Mouse (Mus musculus): ENCODE results near the gene Jmjd4. TPM values are rescaled to one million over a fixed set of nuclear protein-coding genes. Genes with fewer than 3 reads are reported as not detected.

The Jmjd4 gene
- total and polyA plus RNA-seq, 3 experiments = 14.5 to 18.1 TPM; not detected in 1

DNA sequence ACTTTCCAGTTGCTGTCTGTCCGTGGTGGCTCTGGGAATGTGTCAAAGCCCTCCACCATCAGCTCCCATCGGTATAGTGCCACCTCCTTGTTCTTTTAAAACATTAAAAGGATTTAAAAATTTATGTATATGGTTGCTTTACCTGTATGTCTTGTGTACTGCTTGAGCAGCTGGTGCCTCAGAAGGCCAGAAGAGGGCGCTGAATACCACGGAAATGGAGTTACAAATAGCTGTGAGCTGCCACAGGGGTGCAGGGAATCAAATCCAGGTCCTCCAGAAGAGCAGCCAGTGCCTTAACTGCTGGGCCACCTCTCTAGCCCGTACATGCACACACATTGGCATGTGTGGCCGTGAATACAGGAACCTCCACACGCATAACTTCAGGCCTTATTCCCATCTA, 47.9 kb downstream of the Jmjd4 start:
- peak; percentile 33 to 65 (median 56) for TF ChIP-seq CTCF (IDR thresholded peaks at IDR 0.05 in 2 of 3, conservative IDR thresholded peaks at IDR 0.05 in 1 of 3; ENCODE audit: control insufficient read depth in 1 of 3, insufficient read depth in 1 of 3, low read depth in 2 of 3, low read length in 3 of 3, poor library complexity in 1 of 3, severe bottlenecking in 1 of 3)
- peak; percentile 13; the same call in 1 of the 2 replicates for TF ChIP-seq SMC3 (IDR thresholded peaks at IDR 0.05; ENCODE audit: low read depth, low read length)
- TF ChIP-seq EP300 (IDR thresholded peaks at IDR 0.05; ENCODE audit: low read depth in 1 of 2, low read length in 2 of 2) = no peak
- TF ChIP-seq POLR2AphosphoS2 (IDR thresholded peaks at IDR 0.05; ENCODE audit: low read length) = no peak
- TF ChIP-seq RAD21 (IDR thresholded peaks at IDR 0.05; ENCODE audit: low read depth, low read length) = peak; percentile 31
- no peak for TF ChIP-seq ZC3H11A (IDR thresholded peaks at IDR 0.05; ENCODE audit: low read depth, low read length)
- TF ChIP-seq NELFE (IDR thresholded peaks at IDR 0.05; ENCODE audit: low read depth, low read length) = no peak
- no peak for TF ChIP-seq E2F4 (IDR thresholded peaks at IDR 0.05; ENCODE audit: borderline replicate concordance, low read depth, low read length)
- TF ChIP-seq ELF1 (IDR thresholded peaks at IDR 0.05; ENCODE audit: low read depth, low read length) = no peak
- no peaks in the 10 kb centered on the region; the same call in 1 of the 2 replicates for H3K79me2 ChIP-seq (ENCODE audit: control insufficient read depth, insufficient read depth, low read length, poor library complexity)
- H3K9me3 ChIP-seq (replicated peaks; ENCODE audit: insufficient read depth, low read length) = no peaks in the 10 kb centered on the region
- DNase-seq (ENCODE audit: low read depth, low spot score) = peak; percentile 66
- H3K4me1 ChIP-seq (ENCODE audit: control insufficient read depth in 1 of 2, insufficient read depth in 2 of 2, low read length in 2 of 2) = peaks cover 4 to 14% of the 10 kb centered on the region in 2 experiments
- H3K36me3 ChIP-seq (ENCODE audit: control insufficient read depth in 1 of 2, insufficient read depth in 2 of 2, low read length in 2 of 2) = peaks cover 14 to 52% of the 10 kb centered on the region in 2 experiments
- no peaks in the 10 kb centered on the region for H3K27me3 ChIP-seq (ENCODE audit: control insufficient read depth in 1 of 2, insufficient read depth in 2 of 2, low read length in 2 of 2)
- H3K9ac ChIP-seq (ENCODE audit: control insufficient read depth, low read depth, low read length, poor library complexity, severe bottlenecking) = no peak overlapping the region
- H3K4me3 ChIP-seq (ENCODE audit: control insufficient read depth in 1 of 2, insufficient read depth in 1 of 2, low read depth in 2 of 2, low read length in 2 of 2) = no peak overlapping the region
- H3K27ac ChIP-seq (ENCODE audit: control insufficient read depth, low read depth, low read length) = no peak overlapping the region

DNA sequence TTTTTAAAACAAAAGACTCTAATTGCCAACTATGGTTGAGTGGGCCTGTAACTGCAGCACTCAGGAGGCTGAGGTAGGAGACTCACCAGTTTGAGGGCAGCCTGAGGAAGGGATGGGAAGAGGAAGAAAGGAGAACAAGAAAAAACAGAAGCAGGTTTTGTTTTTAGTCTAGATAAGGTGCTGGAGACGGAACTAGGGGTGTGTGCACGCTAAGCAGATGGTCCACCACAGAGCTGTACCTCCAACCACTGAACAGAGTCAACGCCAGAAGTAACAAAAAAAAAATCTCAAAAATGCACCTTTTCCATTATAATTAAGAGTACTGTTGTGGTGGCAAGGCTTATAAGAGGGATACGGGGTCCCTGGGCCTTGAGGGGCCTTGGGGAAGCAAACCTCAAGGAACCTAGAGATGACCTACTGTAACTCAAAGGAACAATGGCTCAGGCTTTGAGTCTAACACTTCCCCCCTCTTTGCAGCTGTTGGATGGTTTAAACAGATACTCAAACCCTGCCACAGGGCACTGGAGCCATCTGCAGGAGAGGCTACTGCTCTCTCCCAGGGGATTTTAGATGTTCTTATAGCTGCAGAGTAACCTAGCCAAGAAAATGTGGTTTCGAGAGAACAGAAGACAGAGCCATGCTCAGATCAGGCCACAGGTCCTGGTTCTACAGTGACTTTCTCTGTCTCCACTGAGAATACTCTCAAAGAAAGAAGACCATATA, 52.3 kb downstream of the Jmjd4 start:
- peaks cover 17% of the 10 kb centered on the region for H3K79me2 ChIP-seq (ENCODE audit: control insufficient read depth, insufficient read depth, low read length, poor library complexity)
- H3K4me3 ChIP-seq (ENCODE audit: control insufficient read depth in 1 of 2, insufficient read depth in 1 of 2, low read depth in 2 of 2, low read length in 2 of 2) = no peak overlapping the region
- peaks cover 4 to 29% of the 10 kb centered on the region in 2 experiments for H3K4me1 ChIP-seq (ENCODE audit: control insufficient read depth in 1 of 2, insufficient read depth in 2 of 2, low read length in 2 of 2)
- no peaks in the 10 kb centered on the region for H3K27me3 ChIP-seq (ENCODE audit: control insufficient read depth in 1 of 2, insufficient read depth in 2 of 2, low read length in 2 of 2)
- peaks cover 23 to 36% of the 10 kb centered on the region in 2 experiments for H3K36me3 ChIP-seq (ENCODE audit: control insufficient read depth in 1 of 2, insufficient read depth in 2 of 2, low read length in 2 of 2)
- peak overlapping the region; percentile 24; the same call in 1 of the 2 replicates for H3K27ac ChIP-seq (ENCODE audit: control insufficient read depth, low read depth, low read length)
- H3K9ac ChIP-seq (ENCODE audit: control insufficient read depth, low read depth, low read length, poor library complexity, severe bottlenecking) = no peak overlapping the region
- TF ChIP-seq USF2 (IDR thresholded peaks at IDR 0.05; ENCODE audit: borderline replicate concordance in 1 of 2, insufficient read depth in 1 of 2, low read depth in 1 of 2, low read length in 2 of 2) (no peak), HCFC1 (IDR thresholded peaks at IDR 0.05; ENCODE audit: low read depth, low read length) (no peak), SIN3A (IDR thresholded peaks at IDR 0.05; ENCODE audit: low read length) (0 out of 2 replicates have a peak, but pooled peaks have one; percentile 40), CTCF (IDR thresholded peaks at IDR 0.05 in 2 of 3, conservative IDR thresholded peaks at IDR 0.05 in 1 of 3; ENCODE audit: control insufficient read depth in 1 of 3, insufficient read depth in 1 of 3, low read depth in 2 of 3, low read length in 3 of 3, poor library complexity in 1 of 3, severe bottlenecking in 1 of 3) (no peak), USF1 (IDR thresholded peaks at IDR 0.05; ENCODE audit: low read depth, low read length) (no peak), GATA1 (IDR thresholded peaks at IDR 0.05; ENCODE audit: low read depth, low read length) (peak; percentile 72), MYC (IDR thresholded peaks at IDR 0.05; ENCODE audit: low read depth, low read length) (no peak), MXI1 (IDR thresholded peaks at IDR 0.05; ENCODE audit: low read depth, low read length) (no peak), POLR2AphosphoS2 (IDR thresholded peaks at IDR 0.05; ENCODE audit: low read length) (no peak), POLR2AphosphoS5 (IDR thresholded peaks at IDR 0.05; ENCODE audit: borderline replicate concordance, low read depth, low read length) (no peak), POLR2A (IDR thresholded peaks at IDR 0.05; ENCODE audit: control insufficient read depth in 1 of 2, insufficient read depth in 1 of 2, low read depth in 1 of 2, low read length in 2 of 2, poor library complexity in 1 of 2) (no peak), ZMIZ1 (IDR thresholded peaks at IDR 0.05; ENCODE audit: low read depth, low read length) (no peak), EP300 (IDR thresholded peaks at IDR 0.05; ENCODE audit: low read depth in 1 of 2, low read length in 2 of 2) (peak; percentile 22 to 49; a peak in 2 of 4 replicates), ZNF384 (IDR thresholded peaks at IDR 0.05; ENCODE audit: low read depth, low read length) (peak; percentile 68), CHD1 (IDR thresholded peaks at IDR 0.05; ENCODE audit: low read depth, low read length) (no peak), SMC3 (IDR thresholded peaks at IDR 0.05; ENCODE audit: low read depth, low read length) (no peak), KAT2A (conservative IDR thresholded peaks at IDR 0.05; ENCODE audit: low read depth, low read length) (no peak), TAL1 (IDR thresholded peaks at IDR 0.05; ENCODE audit: low read length) (peak; percentile 2), NRF1 (IDR thresholded peaks at IDR 0.05; ENCODE audit: insufficient read depth, low read depth, low read length, poor library complexity, severe bottlenecking) (no peak), ETS1 (IDR thresholded peaks at IDR 0.05; ENCODE audit: low read depth, low read length) (peak; percentile 62; the same call in 1 of the 2 replicates)
- peak; percentile 83 for DNase-seq (ENCODE audit: low read depth, low spot score)
- no peaks in the 10 kb centered on the region for H3K9me3 ChIP-seq (replicated peaks; ENCODE audit: insufficient read depth, low read length)
